Mouse (Mus musculus): Measurements from ENCODE around the gene Erbb3. TPM values are rescaled to one million over a fixed set of nuclear protein-coding genes. Genes with fewer than 3 reads are reported as not detected.

Gene Erbb3
- polyA plus RNA-seq, 1 experiment from 2014 or later: 0.56 TPM

DNA sequence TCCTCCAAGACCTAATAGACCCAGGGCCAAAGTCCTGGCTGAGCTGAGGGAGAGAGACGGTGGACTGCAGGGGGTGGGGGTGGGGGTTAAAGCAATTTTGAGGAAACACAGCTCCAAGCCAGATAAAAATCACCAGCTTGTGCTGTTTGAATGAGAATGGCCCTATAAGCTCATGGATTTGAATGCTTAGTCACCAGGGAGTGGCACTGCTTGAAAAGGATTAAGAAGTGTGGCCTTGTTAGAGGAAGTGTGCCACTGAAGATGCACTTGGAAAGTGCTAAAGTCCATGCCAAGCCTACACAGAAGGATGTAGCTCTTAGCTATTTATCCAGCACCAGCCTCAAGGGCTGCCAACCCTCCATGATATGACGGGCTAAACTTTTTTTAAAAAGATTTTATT lies 54.2 kb downstream of the Erbb3 start:
- H3K9ac ChIP-seq: no peak overlapping the region
- H3K4me1 ChIP-seq: peaks cover 7% of the 10 kb centered on the region
- no peak overlapping the region for H3K4me2 ChIP-seq
- 66% methylated on average over 2 of the region's 2 CpGs for WGBS
- no peak overlapping the region for H3K27ac ChIP-seq
- no peaks in the 10 kb centered on the region for H3K36me3 ChIP-seq (replicated peaks)
- no peaks in the 10 kb centered on the region for H3K9me3 ChIP-seq
- no peak overlapping the region for H3K4me3 ChIP-seq
- H3K27me3 ChIP-seq (replicated peaks): no peaks in the 10 kb centered on the region
- no peak for ATAC-seq (replicated peaks)

DNA sequence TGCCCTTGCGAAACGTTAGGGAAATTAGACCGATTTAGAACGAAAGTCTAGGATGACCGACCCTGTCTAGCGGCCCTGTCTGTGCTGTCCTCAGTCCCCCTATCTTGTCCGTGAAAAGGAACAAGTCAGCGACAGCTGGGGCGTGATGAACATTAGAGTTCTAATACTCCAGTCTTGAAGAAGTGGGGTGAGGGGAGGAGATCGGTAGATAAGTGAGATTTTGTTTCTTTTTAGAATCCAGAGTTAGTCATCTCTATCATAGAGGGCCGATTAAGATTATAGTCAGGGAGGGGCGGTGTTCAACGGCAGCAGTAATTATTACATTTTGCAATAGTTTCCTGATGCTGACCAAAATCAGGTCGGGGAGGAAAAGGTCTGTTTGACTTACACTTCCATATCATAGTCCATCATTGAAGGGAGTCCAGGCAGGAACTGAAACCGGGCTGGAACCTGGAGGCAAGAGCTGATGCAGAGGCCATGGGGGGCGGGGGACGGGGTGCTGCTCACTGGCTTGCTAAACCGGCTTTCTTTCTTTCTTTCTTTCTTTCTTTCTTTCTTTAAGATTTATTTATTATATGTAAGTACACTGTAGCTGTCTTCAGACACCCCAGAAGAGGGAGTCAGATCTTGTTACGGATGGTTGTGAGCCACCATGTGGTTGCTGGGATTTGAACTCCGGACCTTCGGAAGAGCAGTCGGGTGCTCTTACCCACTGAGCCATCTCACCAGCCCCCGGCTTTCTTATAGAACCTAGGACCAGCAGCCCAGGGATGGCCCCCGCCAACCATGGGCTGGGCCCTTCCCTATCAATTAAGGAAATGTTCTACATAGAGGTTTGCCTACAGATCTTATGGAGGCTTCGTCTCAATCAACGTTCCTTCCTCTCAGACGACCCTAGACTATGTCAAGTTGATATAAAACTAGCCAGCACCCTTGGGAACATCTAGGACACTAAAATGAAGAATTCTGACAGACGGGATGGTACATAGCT lies 62.8 kb downstream of the Erbb3 start:
- no peaks in the 10 kb centered on the region for H3K36me3 ChIP-seq (replicated peaks)
- ATAC-seq (replicated peaks): 0 out of 2 replicates have a peak, but pooled peaks have one; percentile 19
- peaks cover 6% of the 10 kb centered on the region; the same call in 1 of the 2 replicates for H3K27me3 ChIP-seq (replicated peaks)
- no peak overlapping the region for H3K27ac ChIP-seq
- H3K4me2 ChIP-seq: peak overlapping the region; percentile 100
- no peaks in the 10 kb centered on the region for H3K9me3 ChIP-seq
- 31% methylated on average over 28 of the region's 28 CpGs for WGBS
- H3K9ac ChIP-seq: no peak overlapping the region; the same call in 1 of the 2 replicates
- H3K4me3 ChIP-seq: peak overlapping the region; percentile 67
- peaks cover 27% of the 10 kb centered on the region for H3K4me1 ChIP-seq

DNA sequence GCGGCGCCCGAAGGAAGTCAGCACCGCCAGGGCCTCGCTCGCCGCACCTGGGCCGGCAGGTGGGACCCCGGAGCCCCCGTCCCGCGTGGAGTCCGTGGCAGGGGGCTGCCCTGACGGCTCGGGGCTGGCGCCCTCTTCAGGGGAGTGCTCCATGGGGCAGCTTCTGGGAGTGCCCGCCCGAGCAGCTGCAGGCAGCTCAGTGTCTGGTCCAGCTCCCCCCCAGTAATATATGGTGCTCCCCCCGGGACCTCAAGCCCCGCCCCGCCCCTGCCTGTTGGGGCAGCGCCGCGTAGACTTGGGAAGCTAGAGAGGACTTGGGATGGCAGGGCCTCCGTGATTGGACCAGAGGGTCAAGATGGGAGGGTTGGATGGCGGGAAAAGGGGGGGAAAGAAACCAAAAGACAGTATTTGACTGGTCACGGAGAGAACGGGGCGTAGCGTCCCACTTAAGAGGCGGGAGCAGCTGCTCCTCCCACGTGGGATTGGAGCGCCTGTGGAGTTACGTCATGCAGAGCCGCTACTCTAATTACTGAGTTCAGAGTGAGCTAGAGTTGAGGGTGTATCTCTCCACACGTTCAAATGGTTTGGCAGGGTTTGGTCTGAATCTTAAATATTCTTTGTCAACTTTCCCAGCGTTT lies 63.7 kb downstream of the Erbb3 start, which contains the start of gene Esyt1:
Gene Esyt1 (minus strand): TSS at position 201 of the 638 bp plus-strand sequence.
- H3K36me3 ChIP-seq (replicated peaks): no peaks in the 10 kb centered on the region
- no peaks in the 10 kb centered on the region for H3K9me3 ChIP-seq
- peak within 1 kb of the TSS; percentile 61 for H3K27ac ChIP-seq
- H3K4me1 ChIP-seq: peaks cover 27% of the 10 kb centered on the region
- H3K27me3 ChIP-seq (replicated peaks): peaks cover 6% of the 10 kb centered on the region; the same call in 1 of the 2 replicates
- ATAC-seq (replicated peaks): peak; percentile 94
- peak within 1 kb of the TSS; percentile 100 for H3K4me2 ChIP-seq
- H3K4me3 ChIP-seq: peak within 1 kb of the TSS; percentile 67
- H3K9ac ChIP-seq: peak within 1 kb of the TSS; percentile 65
- whole genome bisulfite sequencing: under 1% methylated on average over 37 of the region's 37 CpGs

DNA sequence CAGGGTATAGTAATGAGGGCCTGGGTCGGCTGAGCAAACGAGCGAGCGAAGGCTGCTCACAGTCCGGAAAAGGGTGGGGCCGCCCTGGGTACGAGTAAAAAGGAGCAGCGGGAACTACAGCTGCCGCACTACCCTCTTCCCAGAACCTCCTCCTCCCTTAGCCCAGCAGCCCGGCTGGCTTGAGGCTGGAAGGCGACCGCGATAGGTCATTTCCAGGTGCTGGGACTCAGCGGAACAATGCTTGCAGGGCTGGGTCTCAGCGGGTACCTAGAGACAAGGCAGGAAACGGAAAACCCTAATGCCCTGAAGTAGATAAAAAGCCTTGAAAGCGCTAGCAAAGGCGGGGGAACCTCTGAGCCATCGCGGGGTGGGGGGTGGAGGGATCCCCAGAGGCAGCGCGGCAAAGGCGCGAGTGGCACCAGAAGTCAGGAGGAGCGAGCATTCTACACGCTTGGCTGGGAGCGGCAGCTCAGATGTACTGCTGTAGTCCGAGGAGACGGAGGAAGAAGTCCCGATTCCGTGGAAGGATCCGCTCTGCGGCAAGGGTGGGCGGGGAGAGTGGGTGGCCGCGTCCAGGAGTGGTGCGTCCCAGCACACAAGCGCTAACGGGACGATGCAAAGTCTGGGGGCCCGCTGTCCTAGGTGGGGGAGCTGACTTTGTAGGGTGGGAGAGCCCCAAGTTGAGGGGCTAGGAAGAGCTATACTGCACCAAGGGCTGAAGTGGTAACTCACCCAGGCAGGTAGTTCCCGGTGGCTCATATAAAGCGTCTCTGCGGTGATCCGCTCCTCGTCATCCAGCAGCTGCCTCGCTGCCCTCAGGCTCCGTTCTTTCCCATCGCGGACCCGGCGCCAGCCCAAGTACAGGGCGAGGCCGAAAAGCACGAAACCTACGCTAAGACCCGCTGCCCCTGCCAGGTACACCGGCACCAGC lies 64.5 kb downstream of the Erbb3 start:
- H3K27me3 ChIP-seq (replicated peaks): peaks cover 6% of the 10 kb centered on the region; the same call in 1 of the 2 replicates
- WGBS: under 1% methylated on average over 58 of the region's 58 CpGs

DNA sequence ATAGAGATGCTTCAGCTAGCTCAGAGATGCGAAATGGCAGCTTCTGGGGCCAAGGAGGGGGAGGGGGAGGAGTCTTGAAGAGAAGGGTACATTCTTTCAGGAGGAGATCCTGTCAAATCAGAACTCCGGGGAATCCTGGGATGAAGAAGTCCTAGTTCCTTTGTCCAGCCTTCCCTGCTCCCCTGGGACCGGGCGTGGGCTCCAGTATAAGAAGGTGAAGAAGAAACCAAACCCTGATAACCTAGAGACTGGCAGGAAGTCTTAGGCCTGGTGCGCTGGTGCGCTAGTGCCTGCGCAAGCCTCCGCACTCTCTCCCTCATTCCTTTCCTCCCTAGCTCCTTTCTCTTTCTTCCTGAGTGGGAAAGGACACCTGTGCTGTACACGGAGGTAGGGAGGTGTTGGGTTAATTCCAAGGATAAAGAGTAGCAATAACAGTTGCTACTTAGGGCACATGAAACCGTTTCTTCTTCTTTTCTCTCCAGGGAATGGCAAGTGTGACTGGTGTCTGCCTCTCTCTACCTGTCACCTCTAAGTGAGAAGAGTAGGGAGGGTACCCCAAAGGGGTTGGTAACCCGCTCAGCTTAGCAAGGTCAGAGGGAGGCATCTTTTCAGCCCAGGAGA lies 65.2 kb downstream of the Erbb3 start:
- 7% methylated on average over 11 of the region's 11 CpGs for WGBS
- Histone ChIP-seq H3K4me1 (peaks cover 27% of the 10 kb centered on the region), H3K27ac (no peak overlapping the region), H3K36me3 (replicated peaks) (no peaks in the 10 kb centered on the region), H3K4me2 (peak overlapping the region; percentile 100), H3K9ac (peak overlapping the region; percentile 65), H3K4me3 (peak overlapping the region; percentile 67), H3K27me3 (replicated peaks) (peaks cover 6% of the 10 kb centered on the region; the same call in 1 of the 2 replicates), H3K9me3 (no peaks in the 10 kb centered on the region)
- ATAC-seq (replicated peaks): no peak

More for the DNA sequence above, 64.5 kb downstream of the Erbb3 start:
- H3K9me3 ChIP-seq: no peaks in the 10 kb centered on the region
- peak; percentile 57 for ATAC-seq (replicated peaks)
- H3K4me3 ChIP-seq: peak overlapping the region; percentile 67
- H3K27ac ChIP-seq: peak overlapping the region; percentile 61
- peak overlapping the region; percentile 65 for H3K9ac ChIP-seq
- peaks cover 27% of the 10 kb centered on the region for H3K4me1 ChIP-seq
- H3K36me3 ChIP-seq (replicated peaks): no peaks in the 10 kb centered on the region
- peak overlapping the region; percentile 100 for H3K4me2 ChIP-seq

DNA sequence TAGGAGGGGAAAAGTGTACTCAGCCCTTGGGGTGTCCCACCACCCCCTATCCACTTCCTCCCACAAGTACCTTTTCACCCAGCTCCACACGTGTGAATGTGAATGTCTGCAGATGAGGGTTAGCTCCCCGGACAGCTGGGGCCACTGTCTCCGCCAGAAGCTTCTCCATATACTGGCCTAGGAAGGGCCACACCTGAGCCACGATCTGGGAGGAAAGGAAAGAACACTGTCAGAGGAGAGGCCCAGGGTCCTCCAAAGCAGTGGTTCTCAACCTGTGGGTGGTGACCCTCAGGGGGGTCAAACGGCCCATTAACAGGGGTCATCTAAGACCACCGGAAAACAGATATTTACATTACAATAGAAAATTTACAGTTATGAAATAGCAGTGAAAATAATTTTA lies 67.1 kb downstream of the Erbb3 start:
- Histone ChIP-seq H3K9ac (no peak overlapping the region), H3K27me3 (replicated peaks) (peaks cover 11% of the 10 kb centered on the region; the same call in 1 of the 2 replicates), H3K4me3 (no peak overlapping the region), H3K36me3 (replicated peaks) (no peaks in the 10 kb centered on the region), H3K4me1 (peaks cover 27% of the 10 kb centered on the region), H3K9me3 (no peaks in the 10 kb centered on the region), H3K27ac (no peak overlapping the region), H3K4me2 (no peak overlapping the region)
- no peak for ATAC-seq (replicated peaks)
- 78% methylated on average over 6 of the region's 6 CpGs for WGBS

DNA sequence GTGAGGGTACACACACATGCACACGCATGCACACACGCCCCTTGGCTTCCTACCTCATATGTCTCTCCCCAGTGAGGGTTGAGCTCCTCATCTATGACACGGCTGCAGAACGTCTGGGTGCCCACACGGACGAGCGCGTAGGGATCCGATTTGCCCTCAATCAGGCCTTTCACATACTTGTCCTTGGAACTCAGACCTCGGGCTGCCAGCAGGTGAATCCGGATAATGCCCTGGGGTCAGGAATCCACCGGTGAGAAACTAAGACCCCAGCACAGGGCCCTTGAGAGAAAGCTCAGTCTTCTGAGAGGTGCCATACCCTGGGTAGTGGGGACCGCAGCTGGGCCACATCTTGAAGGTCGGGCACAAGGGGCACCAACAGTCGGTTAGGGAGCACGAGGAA lies 68.9 kb downstream of the Erbb3 start:
- WGBS: 87% methylated on average over 16 of the region's 16 CpGs

DNA sequence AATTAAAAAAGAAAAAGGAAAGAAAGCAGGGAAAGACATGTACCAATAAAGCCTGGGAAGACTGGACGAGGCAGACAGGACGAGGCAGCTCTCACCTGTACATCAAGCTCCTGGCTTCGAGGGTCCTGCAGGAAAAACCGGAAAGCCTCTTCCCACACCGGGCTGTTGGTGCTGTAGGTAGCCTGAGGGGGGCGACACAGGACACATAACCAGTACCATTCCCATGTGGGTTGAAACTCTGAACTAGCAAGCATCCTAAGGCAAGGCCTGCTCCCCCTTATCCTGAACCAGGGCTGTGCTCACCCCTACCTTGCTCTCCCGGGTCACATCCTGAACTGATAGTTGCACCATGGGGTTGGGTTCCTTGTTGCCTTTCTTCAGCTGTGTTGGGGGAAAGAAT lies 70.6 kb downstream of the Erbb3 start:
- H3K27me3 ChIP-seq (replicated peaks): peaks cover 22% of the 10 kb centered on the region
- no peak overlapping the region for H3K27ac ChIP-seq
- no peaks in the 10 kb centered on the region for H3K9me3 ChIP-seq
- no peak for ATAC-seq (replicated peaks)
- H3K4me2 ChIP-seq: no peak overlapping the region
- WGBS: 68% methylated on average over 7 of the region's 7 CpGs
- no peak overlapping the region for H3K4me3 ChIP-seq
- H3K9ac ChIP-seq: no peak overlapping the region
- no peaks in the 10 kb centered on the region for H3K36me3 ChIP-seq (replicated peaks)
- no peaks in the 10 kb centered on the region for H3K4me1 ChIP-seq

More for the DNA sequence above, 68.9 kb downstream of the Erbb3 start:
- Histone ChIP-seq H3K4me3 (no peak overlapping the region), H3K9ac (no peak overlapping the region), H3K4me1 (peaks cover 16% of the 10 kb centered on the region), H3K27me3 (replicated peaks) (peaks cover 22% of the 10 kb centered on the region), H3K36me3 (replicated peaks) (no peaks in the 10 kb centered on the region), H3K27ac (no peak overlapping the region), H3K4me2 (no peak overlapping the region), H3K9me3 (no peaks in the 10 kb centered on the region)
- ATAC-seq (replicated peaks): no peak

Small RNA genes within 50 kb of the gene (microRNA-seq; reads per million reads assigned to microRNA genes)
- gene Gm47275: not detected
- not detected for gene Mir6917

Other genes with a start within 250 kb of the Erbb3 start
- gene Coq10a, start 220.7 kb downstream of the Erbb3 start, polyA plus RNA-seq (2015; fragmentation: Nextera tagmentation; extraction: Ambion mirVana): 42.6 and 44.2 TPM in 2 replicates
- 15.0 and 15.6 TPM in 2 replicates for gene Ankrd52, start 212.5 kb downstream of the Erbb3 start, polyA plus RNA-seq (2015; fragmentation: Nextera tagmentation; extraction: Ambion mirVana)
- not detected in 2 replicates for gene Slc39a5, start 188.4 kb downstream of the Erbb3 start, polyA plus RNA-seq (2015; fragmentation: Nextera tagmentation; extraction: Ambion mirVana)
- 146 and 147 TPM in 2 replicates for gene Nabp2, start 178.2 kb downstream of the Erbb3 start, polyA plus RNA-seq (2015; fragmentation: Nextera tagmentation; extraction: Ambion mirVana)
- 105 and 107 TPM in 2 replicates for gene Rnf41, start 178.0 kb downstream of the Erbb3 start, polyA plus RNA-seq (2015; fragmentation: Nextera tagmentation; extraction: Ambion mirVana)
- gene Smarcc2, start 130.4 kb downstream of the Erbb3 start, polyA plus RNA-seq (2015; fragmentation: Nextera tagmentation; extraction: Ambion mirVana): 201 and 209 TPM in 2 replicates
- gene Myl6, start 95.5 kb downstream of the Erbb3 start, polyA plus RNA-seq (2015; fragmentation: Nextera tagmentation; extraction: Ambion mirVana): 892 and 955 TPM in 2 replicates
- gene Myl6b, start 91.0 kb downstream of the Erbb3 start, polyA plus RNA-seq (2015; fragmentation: Nextera tagmentation; extraction: Ambion mirVana): 5.4 and 5.7 TPM in 2 replicates
- gene Esyt1, start 63.8 kb downstream of the Erbb3 start, polyA plus RNA-seq (2015; fragmentation: Nextera tagmentation; extraction: Ambion mirVana): 10.5 and 11.1 TPM in 2 replicates
- 20.8 and 22.7 TPM in 2 replicates for gene Zc3h10, start 41.9 kb downstream of the Erbb3 start, polyA plus RNA-seq (2015; fragmentation: Nextera tagmentation; extraction: Ambion mirVana)
- 2,126 and 2,161 TPM in 2 replicates for gene Rpl41, start 40.3 kb downstream of the Erbb3 start, polyA plus RNA-seq (2015; fragmentation: Nextera tagmentation; extraction: Ambion mirVana)
- 125 and 128 TPM in 2 replicates for gene Pa2g4, start 23.7 kb downstream of the Erbb3 start, polyA plus RNA-seq (2015; fragmentation: Nextera tagmentation; extraction: Ambion mirVana)
- gene Rps26, start 37.1 kb upstream of the Erbb3 start, polyA plus RNA-seq (2015; fragmentation: Nextera tagmentation; extraction: Ambion mirVana): 322 and 332 TPM in 2 replicates
- gene Ikzf4, start 56.3 kb upstream of the Erbb3 start, polyA plus RNA-seq (2015; fragmentation: Nextera tagmentation; extraction: Ambion mirVana): 23.0 and 23.1 TPM in 2 replicates
- gene Suox, start 84.4 kb upstream of the Erbb3 start, polyA plus RNA-seq (2015; fragmentation: Nextera tagmentation; extraction: Ambion mirVana): 14.3 and 16.7 TPM in 2 replicates
- gene Rab5b, start 106.6 kb upstream of the Erbb3 start, polyA plus RNA-seq (2015; fragmentation: Nextera tagmentation; extraction: Ambion mirVana): 122 and 123 TPM in 2 replicates
- 0.54 and 0.88 TPM in 2 replicates for gene Pmel, start 114.5 kb upstream of the Erbb3 start, polyA plus RNA-seq (2015; fragmentation: Nextera tagmentation; extraction: Ambion mirVana)
- gene Cdk2, start 115.4 kb upstream of the Erbb3 start, polyA plus RNA-seq (2015; fragmentation: Nextera tagmentation; extraction: Ambion mirVana): 15.1 and 18.6 TPM in 2 replicates
- 7.6 and 7.8 TPM in 2 replicates for gene Dgka, start 155.2 kb upstream of the Erbb3 start, polyA plus RNA-seq (2015; fragmentation: Nextera tagmentation; extraction: Ambion mirVana)
- gene Pym1, start 158.2 kb upstream of the Erbb3 start, polyA plus RNA-seq (2015; fragmentation: Nextera tagmentation; extraction: Ambion mirVana): 45.8 and 47.6 TPM in 2 replicates
- gene Mmp19, start 201.3 kb upstream of the Erbb3 start, polyA plus RNA-seq (2015; fragmentation: Nextera tagmentation; extraction: Ambion mirVana): 0.58 and 0.79 TPM in 2 replicates
- gene Dnajc14, start 214.4 kb upstream of the Erbb3 start, polyA plus RNA-seq (2015; fragmentation: Nextera tagmentation; extraction: Ambion mirVana): 59.4 and 60.8 TPM in 2 replicates
- 16.0 and 17.6 TPM in 2 replicates for gene Tmem198b, start 214.7 kb upstream of the Erbb3 start, polyA plus RNA-seq (2015; fragmentation: Nextera tagmentation; extraction: Ambion mirVana)
- gene Sarnp, start 227.7 kb upstream of the Erbb3 start, polyA plus RNA-seq (2015; fragmentation: Nextera tagmentation; extraction: Ambion mirVana): 145 and 155 TPM in 2 replicates
- 21.9 and 22.7 TPM in 2 replicates for gene Ormdl2, start 232.0 kb upstream of the Erbb3 start, polyA plus RNA-seq (2015; fragmentation: Nextera tagmentation; extraction: Ambion mirVana)